Mouse (Mus musculus) cerebellum, adult 9-10 months (tissue): ENCODE measurements at regions not wholly inside any gene's neighbourhood (a gene's known extent, or its start where the extent isn't known, plus 50 kb on each side); places are given as distances from the start of the nearest gene placed in this dataset.
A peak's percentile ranks its signal among the peaks of the same experiment; 100 is the strongest.

Experiments
- DNase-seq: peaks from one replicate; pipeline ENCODE4 v3.0.0; 2022

GRCm38 (mm10) chr12:59970775-59971174 is 751.2 kb upstream of the Fbxo33 start:
- no peak for DNase-seq

- DNase-seq: peak; percentile 1
Observed at GRCm38 (mm10) chr12:59969948-59970347, 750.4 kb upstream of the Fbxo33 start.

GRCm38 (mm10) chr12:59967241-59967640 is 747.7 kb upstream of the Fbxo33 start:
- no peak for DNase-seq

- no peak for DNase-seq
Observed at GRCm38 (mm10) chr12:59961139-59961538, 741.6 kb upstream of the Fbxo33 start.

GRCm38 (mm10) chr12:59932471-59932870 is 712.9 kb upstream of the Fbxo33 start:
- DNase-seq: no peak

GRCm38 (mm10) chr12:59925071-59925470 is 705.5 kb upstream of the Fbxo33 start:
- no peak for DNase-seq

- DNase-seq: no peak
Observed at GRCm38 (mm10) chr12:59898931-59899330, 679.4 kb upstream of the Fbxo33 start.

- DNase-seq: no peak
Observed at GRCm38 (mm10) chr12:59890973-59891372, 671.4 kb upstream of the Fbxo33 start.
